Mouse (Mus musculus) lung, postnatal 0 days (tissue): Measurements from ENCODE around the gene Uvrag.

Experiments
- CTCF ChIP-seq: IDR thresholded peaks from 2 replicates; pipeline ENCODE4 v1.5.1; 2016; ENCODE audit warnings: antibody characterized with exemption, mild to moderate bottlenecking
- EP300 ChIP-seq: IDR thresholded peaks from 2 replicates; pipeline ENCODE4 v1.6.1; 2016; ENCODE audit warnings: antibody characterized with exemption, mild to moderate bottlenecking, control low read depth

- TF ChIP-seq EP300 (no peak), CTCF (no peak)
These were observed 301.6 kb downstream of the Uvrag start for GRCm38 (mm10) chr7:98839312-98839711.
